Mouse (Mus musculus) ES-E14 (cell line): ENCODE results near the gene Kcnmb2. TPM values are rescaled to one million over a fixed set of nuclear protein-coding genes. Genes with fewer than 3 reads are reported as not detected.

Source experiments
- DNase-seq: peaks from one replicate; pipeline ENCODE4 v3.0.0-alpha.2; 2013; ENCODE audit warnings: low read depth, low spot score
- H3K27ac ChIP-seq: 2 replicates; pipeline ENCODE4 v1.5.1; 2012; ENCODE audit warnings: low read depth, mild to moderate bottlenecking, low read length, moderate library complexity, mixed read lengths; ENCODE audit not compliant: poor library complexity, insufficient read depth, severe bottlenecking
- H3K36me3 ChIP-seq: 2 replicates; pipeline ENCODE4 v1.6.1; 2012; ENCODE audit warnings: mild to moderate bottlenecking, low read length, moderate library complexity, mixed read lengths; ENCODE audit not compliant: control insufficient read depth, poor library complexity, insufficient read depth, severe bottlenecking
- H3K4me1 ChIP-seq, 2 experiments: fragments of 150-350 bp in 1 of 2; sonication (generic) in 1 of 2; 2 replicates each; pipeline ENCODE4 v1.6.1; 2012; ENCODE audit warnings: low read length in 2 of 2, mild to moderate bottlenecking in 1 of 2, mixed read lengths in 1 of 2; ENCODE audit not compliant: control insufficient read depth in 2 of 2, insufficient read depth in 2 of 2, poor library complexity in 1 of 2
- H3K4me3 ChIP-seq, 2 experiments: fragments of 150-350 bp in 1 of 2; sonication (generic) in 1 of 2; 2 replicates each; pipeline ENCODE4 v1.5.1; 2012; ENCODE audit warnings: low read length in 2 of 2, low read depth in 1 of 2, mild to moderate bottlenecking in 1 of 2, mixed read lengths in 1 of 2; ENCODE audit not compliant: insufficient read depth in 1 of 2, poor library complexity in 1 of 2, severe bottlenecking in 1 of 2
- H3K9ac ChIP-seq: 2 replicates; pipeline ENCODE4 v1.6.1; 2012; ENCODE audit warnings: low read depth, mild to moderate bottlenecking, low read length, mixed read lengths; ENCODE audit not compliant: poor library complexity, insufficient read depth, severe bottlenecking
- H3K9me3 ChIP-seq: fragments of 150-350 bp; sonication (generic); 2 replicates; pipeline ENCODE4 v1.6.1; 2012; ENCODE audit warnings: low read depth, mild to moderate bottlenecking, low read length; ENCODE audit not compliant: control insufficient read depth, insufficient read depth
- CHD2 ChIP-seq: IDR thresholded peaks from 2 replicates; pipeline ENCODE4 v1.6.1; 2014; ENCODE audit warnings: mild to moderate bottlenecking, low read depth, low read length, inconsistent platforms
- HCFC1 ChIP-seq: IDR thresholded peaks from 2 replicates; pipeline ENCODE4 v1.6.1; 2012; ENCODE audit warnings: low read length, inconsistent platforms, borderline replicate concordance; ENCODE audit not compliant: insufficient read depth
- MAFK ChIP-seq: IDR thresholded peaks from 2 replicates; pipeline ENCODE4 v1.6.1; 2014; ENCODE audit warnings: mild to moderate bottlenecking, low read depth, low read length, inconsistent platforms; ENCODE audit not compliant: insufficient read depth
- ZC3H11A ChIP-seq: IDR thresholded peaks from 2 replicates; pipeline ENCODE4 v1.6.1; 2012; ENCODE audit warnings: low read depth, mild to moderate bottlenecking, inconsistent platforms, low read length, borderline replicate concordance
- ZNF384 ChIP-seq: IDR thresholded peaks from 2 replicates; pipeline ENCODE4 v1.6.1; 2012; ENCODE audit warnings: low read depth, low read length, inconsistent platforms
- in situ Hi-C, 2 experiments: fragments of 600-800 bp; cut with MboI; formaldehyde crosslinking; loops; one replicate each; pipeline ENCODE4 v1.15.1; 2025; ENCODE audit warnings: low sequenced_read_pairs in 2 of 2, inconsistent platforms in 1 of 2; ENCODE audit not compliant: unreplicated experiment in 2 of 2
- total RNA-seq: library from RNA; depleted of rRNA; stranded (reverse); fragments of 300-350 nt; gene quantifications from 2 replicates; pipeline ENCODE4 v1.2.3, GENCODE M21; 2012

The Kcnmb2 gene
- total RNA-seq, 1 experiment, result not detected

GRCm38 (mm10) chr3:31892653-31893052 lies 9.7 kb upstream of the Kcnmb2 start:
- DNase-seq, result no peak
- Histone ChIP-seq H3K36me3 (no peaks in the 10 kb centered on the region), H3K9ac (no peak overlapping the region), H3K4me3 (no peak overlapping the region), H3K4me1 (no peaks in the 10 kb centered on the region), H3K9me3 (no peaks in the 10 kb centered on the region), H3K27ac (no peak overlapping the region)
- TF ChIP-seq MAFK, result no peak
- in situ Hi-C loops, result no loop called here

- Histone ChIP-seq H3K27ac (no peak overlapping the region), H3K4me1 (peaks cover 10 to 13% of the 10 kb centered on the region in 2 experiments; a peak in 3 of 4 replicates), H3K9me3 (no peaks in the 10 kb centered on the region), H3K9ac (no peak overlapping the region), H3K4me3 (no peak overlapping the region), H3K36me3 (no peaks in the 10 kb centered on the region)
- in situ Hi-C loops, result no loop called here
- TF ChIP-seq ZC3H11A (no peak), CHD2 (no peak), ZNF384 (no peak), MAFK (no peak), HCFC1 (no peak)
- no peak for DNase-seq
Measured at GRCm38 (mm10) chr3:31903506-31903905, 1.2 kb downstream of the Kcnmb2 start.

- no peak overlapping the region for H3K9ac ChIP-seq
- no peak overlapping the region for H3K27ac ChIP-seq
- no peak for TF ChIP-seq CHD2
- no peak for TF ChIP-seq MAFK
- TF ChIP-seq ZNF384, result no peak
- TF ChIP-seq HCFC1, result no peak
- TF ChIP-seq ZC3H11A, result no peak
- no peaks in the 10 kb centered on the region for H3K36me3 ChIP-seq
- peaks cover 10 to 13% of the 10 kb centered on the region in 2 experiments; a peak in 3 of 4 replicates for H3K4me1 ChIP-seq
- DNase-seq, result no peak
- H3K9me3 ChIP-seq, result no peaks in the 10 kb centered on the region
- no peak overlapping the region for H3K4me3 ChIP-seq
- in situ Hi-C loops, result no loop called here
Measured at GRCm38 (mm10) chr3:31904156-31904555, 1.8 kb downstream of the Kcnmb2 start.

GRCm38 (mm10) chr3:31911168-31911567 lies 8.9 kb downstream of the Kcnmb2 start:
- Histone ChIP-seq H3K4me3 (no peak overlapping the region), H3K9ac (no peak overlapping the region), H3K9me3 (no peaks in the 10 kb centered on the region), H3K36me3 (no peaks in the 10 kb centered on the region), H3K27ac (no peak overlapping the region), H3K4me1 (no peaks in the 10 kb centered on the region)
- DNase-seq, result no peak
- in situ Hi-C loops, result no loop called here
- TF ChIP-seq CHD2 (no peak), MAFK (no peak), HCFC1 (no peak), ZC3H11A (no peak), ZNF384 (no peak)

- TF ChIP-seq MAFK (no peak), ZC3H11A (no peak), HCFC1 (no peak), ZNF384 (no peak), CHD2 (no peak)
- no peak for DNase-seq
- Histone ChIP-seq H3K36me3 (no peaks in the 10 kb centered on the region), H3K4me3 (no peak overlapping the region), H3K9ac (no peak overlapping the region), H3K27ac (no peak overlapping the region), H3K4me1 (no peaks in the 10 kb centered on the region), H3K9me3 (no peaks in the 10 kb centered on the region)
- in situ Hi-C loops, result no loop called here
Measured at GRCm38 (mm10) chr3:31911690-31912089, 9.4 kb downstream of the Kcnmb2 start.
